Mouse (Mus musculus) cerebellum, adult 11 months (tissue): Measurements from ENCODE around the gene Olfr1314.

ENCODE experiments used
- DNase-seq: peaks from one replicate; pipeline ENCODE4 v3.0.0; 2022

Olfr1314 gene

GRCm38 (mm10) chr2:112096681-112097080, at the start of gene Olfr1314:
Olfr1314 (minus strand) TSS chr2:112096781.
- DNase-seq = no peak

GRCm38 (mm10) chr2:112140029-112140428, 43.4 kb upstream of the Olfr1314 start, which contains the start of gene Olfr1317:
Olfr1317 (plus strand) TSS chr2:112140329.
- DNase-seq = no peak

GRCm38 (mm10) chr2:112134877-112135276, 38.3 kb upstream of the Olfr1314 start, which contains the start of gene Olfr1316:
Olfr1316 (minus strand) TSS chr2:112134977.
- no peak for DNase-seq

- DNase-seq = no peak
Observed at GRCm38 (mm10) chr2:112115340-112115739, 18.8 kb upstream of the Olfr1314 start, which contains the start of gene Olfr1315-ps1. Olfr1315-ps1 (minus strand) TSS chr2:112115440.

- DNase-seq = no peak
Observed at GRCm38 (mm10) chr2:112077743-112078142, 18.8 kb downstream of the Olfr1314 start, which contains the start of gene Olfr1313. Olfr1313 (minus strand) TSS chr2:112077843.

- no peak for DNase-seq
Observed at GRCm38 (mm10) chr2:112050138-112050537, 46.4 kb downstream of the Olfr1314 start, which contains the start of gene Olfr1312. Olfr1312 (minus strand) TSS chr2:112050238.
